Mouse (Mus musculus): ENCODE measurements around the gene D430042O09Rik. TPM values are rescaled to one million over a fixed set of nuclear protein-coding genes. Genes with fewer than 3 reads are reported as not detected.

D430042O09Rik gene
- polyA plus RNA-seq, 1 experiment from 2014 or later: 9.8 TPM

DNA sequence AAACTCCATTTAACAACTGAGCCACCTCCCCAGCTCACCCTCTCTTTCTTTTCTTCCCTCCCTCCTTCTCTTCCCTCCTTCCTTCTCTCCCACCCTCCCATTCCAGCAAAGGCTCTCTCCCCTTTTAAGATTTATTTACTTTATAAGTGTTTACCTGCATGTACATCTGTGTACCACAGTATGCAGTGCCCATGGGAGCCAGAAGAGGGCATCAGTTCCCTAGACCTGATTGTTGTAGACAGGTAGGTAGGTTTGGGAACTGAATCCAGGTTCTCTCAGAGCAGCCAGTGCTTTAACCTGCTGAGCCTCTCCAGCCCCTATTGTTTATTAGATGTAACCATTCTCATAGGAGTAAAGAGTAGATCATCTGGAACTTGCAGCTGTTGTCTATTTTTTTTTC is 14.4 kb downstream of the D430042O09Rik start:
- Histone ChIP-seq H3K9me3 (ENCODE audit: control insufficient read depth, low read depth, low read length) (no peaks in the 10 kb centered on the region), H3K4me1 (ENCODE audit: control insufficient read depth, insufficient read depth, low read length) (peaks cover under 1% of the 10 kb centered on the region; the same call in 1 of the 2 replicates), H3K36me3 (ENCODE audit: control insufficient read depth, insufficient read depth, low read length) (no peaks in the 10 kb centered on the region), H3K9ac (replicated peaks; ENCODE audit: low read depth, low read length) (no peak overlapping the region), H3K4me3 (ENCODE audit: low read depth, low read length) (no peak overlapping the region), H3K27ac (ENCODE audit: low read length) (no peak overlapping the region), H3K4me2 (replicated peaks; ENCODE audit: low read depth, low read length) (no peak overlapping the region), H3K27me3 (ENCODE audit: control insufficient read depth, insufficient read depth, low read length) (no peaks in the 10 kb centered on the region)
- ATAC-seq (ENCODE audit: insufficient number of reproducible peaks, insufficient read depth, low FRiP score, low read depth): no peak

DNA sequence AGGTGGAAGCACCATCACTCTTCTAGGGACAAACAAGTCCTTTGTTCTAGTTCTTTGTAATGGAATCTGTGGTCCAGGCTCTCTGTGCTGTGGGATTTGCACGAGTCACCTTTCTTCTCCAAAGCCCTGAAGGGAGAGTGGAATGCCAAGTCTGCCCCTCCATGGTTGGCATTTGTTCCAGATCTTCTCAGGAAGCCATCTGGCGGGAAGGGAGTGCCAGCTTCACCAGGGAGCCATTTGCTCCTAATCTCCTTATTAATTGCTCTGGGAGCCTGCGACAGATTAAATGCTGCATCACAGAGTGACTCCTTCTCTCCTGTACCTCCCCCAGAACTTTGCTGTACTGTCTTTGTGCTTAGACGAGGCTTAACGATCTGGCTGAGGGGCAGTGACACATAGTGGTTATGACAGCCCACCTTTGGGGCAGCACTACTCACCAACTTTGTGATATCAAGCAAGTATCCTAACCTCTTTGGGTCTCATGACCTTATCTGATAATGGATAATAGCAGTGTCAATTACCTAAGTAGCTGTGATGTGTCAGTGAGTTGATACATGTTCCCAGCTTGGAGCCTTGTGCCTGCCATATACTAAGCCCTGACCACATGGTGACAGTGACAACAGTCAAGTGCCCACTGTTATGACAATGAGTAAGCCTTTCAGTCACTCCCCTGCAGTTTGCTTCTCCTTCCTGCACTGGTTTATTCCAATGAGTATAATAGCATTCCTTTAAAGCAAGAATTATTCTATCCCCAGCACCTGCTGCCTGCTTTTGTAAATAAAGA is 15.7 kb downstream of the D430042O09Rik start:
- no peak overlapping the region for H3K4me3 ChIP-seq (ENCODE audit: low read depth, low read length)
- no peak overlapping the region for H3K27ac ChIP-seq (ENCODE audit: low read length)
- no peak overlapping the region for H3K4me2 ChIP-seq (replicated peaks; ENCODE audit: low read depth, low read length)
- WGBS: 52% methylated on average over 5 of the region's 5 CpGs
- no peaks in the 10 kb centered on the region for H3K9me3 ChIP-seq (ENCODE audit: control insufficient read depth, low read depth, low read length)
- no peaks in the 10 kb centered on the region; the same call in 1 of the 2 replicates for H3K4me1 ChIP-seq (ENCODE audit: control insufficient read depth, insufficient read depth, low read length)
- ATAC-seq (ENCODE audit: insufficient number of reproducible peaks, insufficient read depth, low FRiP score, low read depth): no peak
- no peak overlapping the region for H3K9ac ChIP-seq (replicated peaks; ENCODE audit: low read depth, low read length)
- H3K36me3 ChIP-seq (ENCODE audit: control insufficient read depth, insufficient read depth, low read length): no peaks in the 10 kb centered on the region
- H3K27me3 ChIP-seq (ENCODE audit: control insufficient read depth, insufficient read depth, low read length): no peaks in the 10 kb centered on the region

DNA sequence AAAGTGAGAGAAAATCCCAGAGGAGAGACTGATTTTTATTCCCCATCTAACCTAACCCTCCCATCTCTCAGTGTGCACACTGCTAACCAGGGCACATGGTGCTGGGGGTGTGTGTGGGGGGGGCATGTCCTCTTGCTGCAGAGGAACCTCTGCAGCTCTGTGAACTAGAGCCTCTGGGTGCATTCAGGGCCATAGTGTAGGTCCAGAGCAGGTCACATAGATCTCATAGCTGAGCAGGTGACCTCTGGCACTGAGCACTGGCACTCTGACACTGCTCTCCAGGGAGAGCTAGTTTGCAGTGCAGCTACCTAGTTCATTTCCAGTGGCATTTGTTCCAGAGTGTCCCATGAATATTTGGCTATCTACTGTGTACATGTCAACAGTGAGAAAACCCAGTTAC is 24.0 kb downstream of the D430042O09Rik start:
- no peak overlapping the region for H3K4me2 ChIP-seq (replicated peaks; ENCODE audit: low read depth, low read length)
- no peak overlapping the region for H3K9ac ChIP-seq (replicated peaks; ENCODE audit: low read depth, low read length)
- no peaks in the 10 kb centered on the region for H3K4me1 ChIP-seq (ENCODE audit: control insufficient read depth, insufficient read depth, low read length)
- no peaks in the 10 kb centered on the region for H3K27me3 ChIP-seq (ENCODE audit: control insufficient read depth, insufficient read depth, low read length)
- H3K4me3 ChIP-seq (ENCODE audit: low read depth, low read length): no peak overlapping the region
- H3K27ac ChIP-seq (ENCODE audit: low read length): no peak overlapping the region
- no peaks in the 10 kb centered on the region for H3K36me3 ChIP-seq (ENCODE audit: control insufficient read depth, insufficient read depth, low read length)
- H3K9me3 ChIP-seq (ENCODE audit: control insufficient read depth, low read depth, low read length): no peaks in the 10 kb centered on the region
- no peak for ATAC-seq (ENCODE audit: insufficient number of reproducible peaks, insufficient read depth, low FRiP score, low read depth)

DNA sequence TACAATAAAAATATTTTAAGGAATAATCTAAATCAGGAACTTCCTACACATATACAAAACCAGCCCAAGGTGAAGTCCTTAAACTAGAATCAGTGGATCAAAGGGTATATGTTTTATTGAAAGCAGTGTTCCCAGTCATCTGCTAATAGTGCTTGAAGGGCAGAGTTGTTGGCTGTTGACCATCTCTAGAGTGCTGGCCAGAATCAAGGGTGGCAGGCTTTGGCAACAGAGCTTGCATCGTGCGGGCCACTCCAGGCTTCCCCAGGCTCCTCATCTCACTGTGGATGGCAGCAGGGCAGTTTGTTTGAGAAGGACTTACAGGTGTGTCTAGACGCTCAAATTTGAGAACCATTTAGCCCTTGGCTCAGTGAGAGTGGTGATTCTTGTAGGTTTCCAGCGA is 26.1 kb downstream of the D430042O09Rik start:
- Histone ChIP-seq H3K4me3 (ENCODE audit: low read depth, low read length) (no peak overlapping the region), H3K9ac (replicated peaks; ENCODE audit: low read depth, low read length) (no peak overlapping the region), H3K4me1 (ENCODE audit: control insufficient read depth, insufficient read depth, low read length) (no peaks in the 10 kb centered on the region), H3K4me2 (replicated peaks; ENCODE audit: low read depth, low read length) (no peak overlapping the region), H3K9me3 (ENCODE audit: control insufficient read depth, low read depth, low read length) (no peaks in the 10 kb centered on the region), H3K27ac (ENCODE audit: low read length) (no peak overlapping the region), H3K27me3 (ENCODE audit: control insufficient read depth, insufficient read depth, low read length) (no peaks in the 10 kb centered on the region), H3K36me3 (ENCODE audit: control insufficient read depth, insufficient read depth, low read length) (no peaks in the 10 kb centered on the region)
- ATAC-seq (ENCODE audit: insufficient number of reproducible peaks, insufficient read depth, low FRiP score, low read depth): no peak
- 86% methylated on average over 4 of the region's 4 CpGs for WGBS

DNA sequence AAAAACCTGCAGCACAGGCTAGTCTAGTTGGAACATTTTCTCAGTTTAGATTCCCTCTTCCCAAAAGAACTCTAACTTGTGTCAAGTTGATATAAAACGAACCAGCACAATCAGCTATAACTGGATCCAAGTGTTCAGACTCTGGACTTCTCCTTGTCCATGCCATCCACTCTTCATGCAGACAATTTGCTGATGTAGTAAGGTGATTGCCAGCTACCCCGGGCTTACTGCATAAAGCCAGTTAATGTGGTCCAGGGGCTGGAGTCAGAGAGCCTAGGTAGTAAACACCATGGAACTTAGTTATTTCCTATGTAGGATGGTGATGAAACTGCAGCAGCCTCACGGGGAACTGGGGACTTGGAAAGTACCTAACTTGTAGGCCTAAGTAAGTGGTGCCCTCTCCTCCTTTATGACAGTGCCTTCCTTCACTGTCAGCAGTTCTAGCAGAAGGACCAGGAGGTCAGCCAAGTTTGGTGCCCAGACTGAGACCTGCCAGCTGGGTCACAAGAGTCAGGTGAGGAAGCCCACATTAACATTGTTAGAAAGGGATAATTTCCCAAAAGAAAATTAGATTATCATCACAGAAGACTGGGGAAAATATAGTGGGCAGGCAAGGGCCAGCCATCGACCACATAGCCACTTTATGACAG is 28.8 kb downstream of the D430042O09Rik start:
- Histone ChIP-seq H3K36me3 (ENCODE audit: control insufficient read depth, insufficient read depth, low read length) (no peaks in the 10 kb centered on the region), H3K27me3 (ENCODE audit: control insufficient read depth, insufficient read depth, low read length) (no peaks in the 10 kb centered on the region), H3K9ac (replicated peaks; ENCODE audit: low read depth, low read length) (no peak overlapping the region), H3K4me2 (replicated peaks; ENCODE audit: low read depth, low read length) (no peak overlapping the region), H3K4me3 (ENCODE audit: low read depth, low read length) (no peak overlapping the region), H3K4me1 (ENCODE audit: control insufficient read depth, insufficient read depth, low read length) (no peaks in the 10 kb centered on the region), H3K9me3 (ENCODE audit: control insufficient read depth, low read depth, low read length) (no peaks in the 10 kb centered on the region), H3K27ac (ENCODE audit: low read length) (no peak overlapping the region)
- 84% methylated on average over 4 of the region's 4 CpGs for WGBS
- no peak for ATAC-seq (ENCODE audit: insufficient number of reproducible peaks, insufficient read depth, low FRiP score, low read depth)

DNA sequence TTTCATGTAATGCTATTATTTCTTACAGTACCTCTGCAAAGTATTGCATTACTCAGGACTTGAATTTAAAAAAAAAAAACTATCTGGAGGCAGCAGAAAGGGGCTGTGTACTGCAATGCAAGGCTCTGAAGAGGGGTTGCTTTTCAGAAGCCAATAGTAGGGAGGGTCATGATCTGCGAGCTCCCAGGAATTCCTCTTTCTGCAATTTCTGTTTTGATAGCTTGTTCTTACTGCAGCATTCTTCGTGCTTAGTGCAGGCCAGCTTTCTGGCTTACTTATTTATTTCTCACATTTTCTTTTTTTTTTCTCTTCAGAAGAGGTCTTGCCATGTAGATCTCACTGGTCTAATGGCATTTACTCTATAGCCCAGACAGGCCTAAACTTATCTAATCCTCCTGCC is 32.8 kb downstream of the D430042O09Rik start:
- H3K9ac ChIP-seq (replicated peaks; ENCODE audit: low read depth, low read length): no peak overlapping the region
- H3K4me2 ChIP-seq (replicated peaks; ENCODE audit: low read depth, low read length): no peak overlapping the region
- ATAC-seq (ENCODE audit: insufficient number of reproducible peaks, insufficient read depth, low FRiP score, low read depth): no peak
- H3K4me3 ChIP-seq (ENCODE audit: low read depth, low read length): no peak overlapping the region
- WGBS: 75% methylated on average over 2 of the region's 2 CpGs
- H3K27ac ChIP-seq (ENCODE audit: low read length): no peak overlapping the region
- H3K9me3 ChIP-seq (ENCODE audit: control insufficient read depth, low read depth, low read length): no peaks in the 10 kb centered on the region
- H3K4me1 ChIP-seq (ENCODE audit: control insufficient read depth, insufficient read depth, low read length): no peaks in the 10 kb centered on the region
- no peaks in the 10 kb centered on the region for H3K27me3 ChIP-seq (ENCODE audit: control insufficient read depth, insufficient read depth, low read length)
- no peaks in the 10 kb centered on the region for H3K36me3 ChIP-seq (ENCODE audit: control insufficient read depth, insufficient read depth, low read length)

DNA sequence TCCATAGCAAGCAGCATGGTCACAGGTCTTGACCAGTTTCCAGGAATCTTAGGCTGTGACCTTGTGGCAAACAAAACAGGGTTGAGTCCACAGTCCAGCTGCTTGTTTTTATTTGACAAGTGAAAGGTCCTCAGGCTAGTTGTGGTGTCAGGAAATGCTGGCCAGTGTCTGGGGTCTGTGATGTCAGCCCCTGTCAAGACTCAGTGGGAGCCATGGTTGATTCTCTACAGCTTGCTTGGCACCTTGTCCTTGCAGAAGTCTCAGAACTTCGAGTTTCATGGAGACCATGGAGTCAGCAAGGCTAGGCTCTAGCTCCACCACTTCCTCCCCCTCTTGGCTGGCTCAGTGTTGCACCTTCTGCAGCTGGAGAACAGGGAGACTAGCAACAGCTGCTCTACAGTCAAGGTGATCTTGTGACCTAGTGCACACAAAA is 33.6 kb downstream of the D430042O09Rik start:
- Histone ChIP-seq H3K4me2 (replicated peaks; ENCODE audit: low read depth, low read length) (no peak overlapping the region), H3K9ac (replicated peaks; ENCODE audit: low read depth, low read length) (no peak overlapping the region), H3K36me3 (ENCODE audit: control insufficient read depth, insufficient read depth, low read length) (no peaks in the 10 kb centered on the region), H3K9me3 (ENCODE audit: control insufficient read depth, low read depth, low read length) (no peaks in the 10 kb centered on the region), H3K4me3 (ENCODE audit: low read depth, low read length) (no peak overlapping the region), H3K27me3 (ENCODE audit: control insufficient read depth, insufficient read depth, low read length) (no peaks in the 10 kb centered on the region), H3K27ac (ENCODE audit: low read length) (no peak overlapping the region), H3K4me1 (ENCODE audit: control insufficient read depth, insufficient read depth, low read length) (no peaks in the 10 kb centered on the region)
- no peak for ATAC-seq (ENCODE audit: insufficient number of reproducible peaks, insufficient read depth, low FRiP score, low read depth)
- 45% methylated on average over 1 of the region's 1 CpGs for whole genome bisulfite sequencing

DNA sequence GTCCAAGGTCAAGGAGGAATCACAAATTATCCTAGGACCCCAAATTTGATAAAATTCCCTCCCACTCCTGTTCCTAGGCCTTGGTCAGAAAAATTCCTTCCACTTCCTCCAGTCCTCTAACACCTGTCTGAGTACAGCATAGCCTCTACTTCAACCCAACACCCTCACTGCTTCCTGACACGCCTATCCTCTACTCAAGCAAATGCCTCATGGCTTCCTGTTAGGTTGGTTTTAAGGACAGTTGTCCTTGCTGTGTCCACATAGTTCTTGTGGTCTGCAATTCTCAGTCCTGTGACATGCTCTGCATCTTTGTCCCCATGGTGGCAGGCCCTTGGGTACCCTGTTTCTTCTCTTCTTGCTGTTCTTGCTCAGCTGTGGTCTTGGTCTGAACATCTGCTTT is 37.1 kb downstream of the D430042O09Rik start:
- no peaks in the 10 kb centered on the region for H3K9me3 ChIP-seq (ENCODE audit: control insufficient read depth, low read depth, low read length)
- no peak overlapping the region for H3K4me3 ChIP-seq (ENCODE audit: low read depth, low read length)
- H3K36me3 ChIP-seq (ENCODE audit: control insufficient read depth, insufficient read depth, low read length): no peaks in the 10 kb centered on the region
- no peaks in the 10 kb centered on the region for H3K4me1 ChIP-seq (ENCODE audit: control insufficient read depth, insufficient read depth, low read length)
- 78% methylated on average over 1 of the region's 1 CpGs for WGBS
- H3K4me2 ChIP-seq (replicated peaks; ENCODE audit: low read depth, low read length): no peak overlapping the region
- no peak for ATAC-seq (ENCODE audit: insufficient number of reproducible peaks, insufficient read depth, low FRiP score, low read depth)
- H3K9ac ChIP-seq (replicated peaks; ENCODE audit: low read depth, low read length): no peak overlapping the region
- H3K27ac ChIP-seq (ENCODE audit: low read length): no peak overlapping the region
- H3K27me3 ChIP-seq (ENCODE audit: control insufficient read depth, insufficient read depth, low read length): no peaks in the 10 kb centered on the region

All from stomach, embryonic 14.5 days (tissue).